Mouse (Mus musculus) lung, adult 2 months (tissue): ENCODE measurements around the gene Awat1.

ENCODE experiments used
- CTCF ChIP-seq: fragments of 200-500 bp; IDR thresholded peaks from 2 replicates; pipeline ENCODE4 v1.5.1; 2011; ENCODE audit warnings: mild to moderate bottlenecking, low read length, control low read depth; ENCODE audit not compliant: insufficient read depth
- POLR2A ChIP-seq: fragments of 200-500 bp; IDR thresholded peaks from 2 replicates; pipeline ENCODE4 v1.6.1; 2011; ENCODE audit warnings: low read depth, mild to moderate bottlenecking, control low read depth, low read length, borderline replicate concordance; ENCODE audit errors: extremely low read depth

DNA sequence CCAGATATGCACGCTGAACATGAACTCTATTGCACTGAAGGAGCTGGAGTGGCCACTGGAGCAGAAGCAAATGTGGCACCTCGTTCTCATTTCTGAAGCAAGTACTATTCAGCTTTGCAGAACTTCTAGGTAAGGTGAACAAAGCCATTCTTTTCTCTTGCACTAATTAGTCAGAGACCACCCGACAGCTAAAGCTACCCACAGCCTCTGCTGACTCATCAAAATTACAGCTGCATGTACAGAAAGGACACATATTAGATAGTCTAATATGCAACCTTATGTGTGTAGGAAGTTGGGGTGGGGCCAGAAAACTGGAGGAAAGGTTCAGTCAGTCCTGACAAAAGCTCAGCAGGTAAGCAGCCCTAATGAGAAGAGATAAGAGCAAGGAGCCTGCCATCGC is 47.6 kb upstream of the Awat1 start, which contains the start of gene Dgat2l6:
- no peak for TF ChIP-seq CTCF
- no peak for TF ChIP-seq POLR2A
